Mouse (Mus musculus) kidney, adult 2 months (tissue): Measurements from ENCODE around the gene Olfr695.
"Not testable (repeated sequence)": the region's sequence is repeated elsewhere in the genome, so short reads cannot be mapped to it uniquely, and the experiment has no call there.

Experiments used
- CTCF ChIP-seq: fragments of 200-500 bp; conservative IDR thresholded peaks from 2 replicates; pipeline ENCODE4 v1.5.1; 2011; ENCODE audit warnings: low read depth, mild to moderate bottlenecking, control low read depth, low read length, moderate library complexity, mixed read lengths; ENCODE audit not compliant: insufficient read depth, insufficient read length
- POLR2A ChIP-seq: fragments of 200-500 bp; IDR thresholded peaks from one replicate; pipeline ENCODE4 v1.6.1; 2011; ENCODE audit warnings: low read depth, low read length, control low read depth

- not testable (repeated sequence) for TF ChIP-seq POLR2A, CTCF
Measured at GRCm38 (mm10) chr7:106725654-106726053, 9.5 kb upstream of the Olfr695 start.
